Mouse (Mus musculus): Measurements from ENCODE around the gene Msh6. TPM values are rescaled to one million over a fixed set of nuclear protein-coding genes. Genes with fewer than 3 reads are reported as not detected.
"Not testable (repeated sequence)": the region's sequence is repeated elsewhere in the genome, so short reads cannot be mapped to it uniquely, and the experiment has no call there.

The Msh6 gene
- polyA plus RNA-seq, 1 experiment from 2014 or later, result 95.5 TPM

GRCm38 (mm10) chr17:87976154-87976806 is 1.4 kb downstream of the Msh6 start:
- Histone ChIP-seq H3K36me3 (ENCODE audit: control insufficient read depth, insufficient read depth, low read length) (no peaks in the 10 kb centered on the region), H3K4me1 (ENCODE audit: control insufficient read depth, insufficient read depth, low read length) (peaks cover 13% of the 10 kb centered on the region), H3K4me2 (peak overlapping the region; percentile 74), H3K4me3 (ENCODE audit: low read depth, low read length) (peak overlapping the region; percentile 95), H3K9ac (ENCODE audit: low read length) (peak overlapping the region; percentile 97), H3K27me3 (ENCODE audit: control insufficient read depth, insufficient read depth, low read length) (no peaks in the 10 kb centered on the region), H3K9me3 (ENCODE audit: control insufficient read depth, low read length) (no peaks in the 10 kb centered on the region), H3K27ac (ENCODE audit: low read depth, low read length) (no peak overlapping the region)
- DNase-seq (ENCODE audit: low spot score, missing footprints) (no peak), ATAC-seq (ENCODE audit: low FRiP score) (no peak)
- 74% methylated on average over 9 of the region's 9 CpGs for WGBS

- not testable (repeated sequence) for H3K36me3 ChIP-seq (ENCODE audit: control insufficient read depth, insufficient read depth, low read length); H3K9ac ChIP-seq (ENCODE audit: low read length); H3K4me3 ChIP-seq (ENCODE audit: low read depth, low read length); H3K27ac ChIP-seq (ENCODE audit: low read depth, low read length); DNase-seq (ENCODE audit: low spot score, missing footprints); H3K9me3 ChIP-seq (ENCODE audit: control insufficient read depth, low read length); H3K27me3 ChIP-seq (ENCODE audit: control insufficient read depth, insufficient read depth, low read length); ATAC-seq (ENCODE audit: low FRiP score); H3K4me2 ChIP-seq
- H3K4me1 ChIP-seq (ENCODE audit: control insufficient read depth, insufficient read depth, low read length), result peaks cover 13% of the 10 kb centered on the region
- WGBS, result 92% methylated on average over 4 of the region's 4 CpGs
Measured at GRCm38 (mm10) chr17:87976927-87977326, 2.1 kb downstream of the Msh6 start.

GRCm38 (mm10) chr17:87979696-87980095 is 4.8 kb downstream of the Msh6 start:
- not testable (repeated sequence) for H3K4me2 ChIP-seq; H3K4me3 ChIP-seq (ENCODE audit: low read depth, low read length); DNase-seq (ENCODE audit: low spot score, missing footprints); H3K9ac ChIP-seq (ENCODE audit: low read length); ATAC-seq (ENCODE audit: low FRiP score); H3K27me3 ChIP-seq (ENCODE audit: control insufficient read depth, insufficient read depth, low read length); H3K4me1 ChIP-seq (ENCODE audit: control insufficient read depth, insufficient read depth, low read length); H3K27ac ChIP-seq (ENCODE audit: low read depth, low read length); H3K36me3 ChIP-seq (ENCODE audit: control insufficient read depth, insufficient read depth, low read length); H3K9me3 ChIP-seq (ENCODE audit: control insufficient read depth, low read length)
- 90% methylated on average over 1 of the region's 1 CpGs for WGBS

- Histone ChIP-seq H3K9me3 (ENCODE audit: control insufficient read depth, low read length) (no peaks in the 10 kb centered on the region), H3K4me2 (no peak overlapping the region), H3K9ac (ENCODE audit: low read length) (no peak overlapping the region), H3K4me1 (ENCODE audit: control insufficient read depth, insufficient read depth, low read length) (no peaks in the 10 kb centered on the region), H3K27me3 (ENCODE audit: control insufficient read depth, insufficient read depth, low read length) (no peaks in the 10 kb centered on the region), H3K27ac (ENCODE audit: low read depth, low read length) (no peak overlapping the region), H3K4me3 (ENCODE audit: low read depth, low read length) (no peak overlapping the region), H3K36me3 (ENCODE audit: control insufficient read depth, insufficient read depth, low read length) (peaks cover 2% of the 10 kb centered on the region; the same call in 1 of the 2 replicates)
- no peak for ATAC-seq (ENCODE audit: low FRiP score)
- 86% methylated on average over 3 of the region's 3 CpGs for WGBS
- DNase-seq (ENCODE audit: low spot score, missing footprints), result no peak
Measured at GRCm38 (mm10) chr17:87982112-87982511, 7.2 kb downstream of the Msh6 start.

GRCm38 (mm10) chr17:87983313-87983712 is 8.5 kb downstream of the Msh6 start:
- Histone ChIP-seq H3K4me2 (no peak overlapping the region), H3K4me1 (ENCODE audit: control insufficient read depth, insufficient read depth, low read length) (no peaks in the 10 kb centered on the region), H3K4me3 (ENCODE audit: low read depth, low read length) (no peak overlapping the region), H3K9me3 (ENCODE audit: control insufficient read depth, low read length) (no peaks in the 10 kb centered on the region), H3K9ac (ENCODE audit: low read length) (no peak overlapping the region), H3K36me3 (ENCODE audit: control insufficient read depth, insufficient read depth, low read length) (peaks cover 2% of the 10 kb centered on the region; the same call in 1 of the 2 replicates), H3K27me3 (ENCODE audit: control insufficient read depth, insufficient read depth, low read length) (no peaks in the 10 kb centered on the region), H3K27ac (ENCODE audit: low read depth, low read length) (no peak overlapping the region)
- 85% methylated on average over 4 of the region's 4 CpGs for WGBS
- no peak for ATAC-seq (ENCODE audit: low FRiP score)
- DNase-seq (ENCODE audit: low spot score, missing footprints), result no peak

- peaks cover 4% of the 10 kb centered on the region; the same call in 1 of the 2 replicates for H3K36me3 ChIP-seq (ENCODE audit: control insufficient read depth, insufficient read depth, low read length)
- WGBS, result 94% methylated on average over 20 of the region's 20 CpGs
Measured at GRCm38 (mm10) chr17:87984440-87985214, 9.8 kb downstream of the Msh6 start.

GRCm38 (mm10) chr17:87985916-87986315 is 11.1 kb downstream of the Msh6 start:
- Histone ChIP-seq H3K4me1 (ENCODE audit: control insufficient read depth, insufficient read depth, low read length) (no peaks in the 10 kb centered on the region), H3K9me3 (ENCODE audit: control insufficient read depth, low read length) (no peaks in the 10 kb centered on the region), H3K36me3 (ENCODE audit: control insufficient read depth, insufficient read depth, low read length) (peaks cover 7% of the 10 kb centered on the region; the same call in 1 of the 2 replicates), H3K9ac (ENCODE audit: low read length) (no peak overlapping the region), H3K4me2 (no peak overlapping the region), H3K27ac (ENCODE audit: low read depth, low read length) (no peak overlapping the region), H3K4me3 (ENCODE audit: low read depth, low read length) (no peak overlapping the region), H3K27me3 (ENCODE audit: control insufficient read depth, insufficient read depth, low read length) (no peaks in the 10 kb centered on the region)
- no peak for DNase-seq (ENCODE audit: low spot score, missing footprints)
- ATAC-seq (ENCODE audit: low FRiP score), result no peak
- WGBS, result 90% methylated on average over 8 of the region's 8 CpGs

More at GRCm38 (mm10) chr17:87984440-87985214, 9.8 kb downstream of the Msh6 start:
- DNase-seq (ENCODE audit: low spot score, missing footprints), result no peak
- H3K4me1 ChIP-seq (ENCODE audit: control insufficient read depth, insufficient read depth, low read length), result no peaks in the 10 kb centered on the region
- H3K4me2 ChIP-seq, result no peak overlapping the region
- H3K9me3 ChIP-seq (ENCODE audit: control insufficient read depth, low read length), result no peaks in the 10 kb centered on the region
- H3K9ac ChIP-seq (ENCODE audit: low read length), result no peak overlapping the region
- H3K4me3 ChIP-seq (ENCODE audit: low read depth, low read length), result no peak overlapping the region
- ATAC-seq (ENCODE audit: low FRiP score), result no peak
- H3K27me3 ChIP-seq (ENCODE audit: control insufficient read depth, insufficient read depth, low read length), result no peaks in the 10 kb centered on the region
- no peak overlapping the region for H3K27ac ChIP-seq (ENCODE audit: low read depth, low read length)

GRCm38 (mm10) chr17:87987507-87987906 is 12.6 kb downstream of the Msh6 start:
- H3K9me3 ChIP-seq (ENCODE audit: control insufficient read depth, low read length), result no peaks in the 10 kb centered on the region
- no peak for DNase-seq (ENCODE audit: low spot score, missing footprints)
- ATAC-seq (ENCODE audit: low FRiP score), result 0 out of 2 replicates have a peak, but pooled peaks have one; percentile 42
- H3K27me3 ChIP-seq (ENCODE audit: control insufficient read depth, insufficient read depth, low read length), result no peaks in the 10 kb centered on the region
- no peak overlapping the region for H3K4me2 ChIP-seq
- H3K4me3 ChIP-seq (ENCODE audit: low read depth, low read length), result no peak overlapping the region
- no peaks in the 10 kb centered on the region for H3K4me1 ChIP-seq (ENCODE audit: control insufficient read depth, insufficient read depth, low read length)
- no peak overlapping the region for H3K27ac ChIP-seq (ENCODE audit: low read depth, low read length)
- peaks cover 16% of the 10 kb centered on the region; the same call in 1 of the 2 replicates for H3K36me3 ChIP-seq (ENCODE audit: control insufficient read depth, insufficient read depth, low read length)
- WGBS, result 69% methylated on average over 6 of the region's 6 CpGs
- H3K9ac ChIP-seq (ENCODE audit: low read length), result no peak overlapping the region

GRCm38 (mm10) chr17:87992154-87992553 is 17.3 kb downstream of the Msh6 start:
- ATAC-seq (ENCODE audit: low FRiP score) (no peak), DNase-seq (ENCODE audit: low spot score, missing footprints) (no peak)
- Histone ChIP-seq H3K4me1 (ENCODE audit: control insufficient read depth, insufficient read depth, low read length) (no peaks in the 10 kb centered on the region), H3K27ac (ENCODE audit: low read depth, low read length) (no peak overlapping the region), H3K36me3 (ENCODE audit: control insufficient read depth, insufficient read depth, low read length) (peaks cover 24% of the 10 kb centered on the region; the same call in 1 of the 2 replicates), H3K9ac (ENCODE audit: low read length) (no peak overlapping the region), H3K4me3 (ENCODE audit: low read depth, low read length) (no peak overlapping the region), H3K9me3 (ENCODE audit: control insufficient read depth, low read length) (no peaks in the 10 kb centered on the region), H3K4me2 (no peak overlapping the region), H3K27me3 (ENCODE audit: control insufficient read depth, insufficient read depth, low read length) (no peaks in the 10 kb centered on the region)
- WGBS, result 88% methylated on average over 3 of the region's 3 CpGs
